Mouse (Mus musculus) kidney, adult 2 months (tissue): Measurements from ENCODE around the gene Slc47a2.

ENCODE experiments used
- CTCF ChIP-seq: fragments of 200-500 bp; conservative IDR thresholded peaks from 2 replicates; pipeline ENCODE4 v1.5.1; 2011; ENCODE audit warnings: low read depth, mild to moderate bottlenecking, control low read depth, low read length, moderate library complexity, mixed read lengths; ENCODE audit not compliant: insufficient read depth, insufficient read length
- POLR2A ChIP-seq: fragments of 200-500 bp; IDR thresholded peaks from one replicate; pipeline ENCODE4 v1.6.1; 2011; ENCODE audit warnings: low read depth, low read length, control low read depth

GRCm38 (mm10) chr11:61342505-61343420 is at the start of gene Slc47a2:
- TF ChIP-seq CTCF (peak; percentile 34; the same call in 1 of the 2 replicates), POLR2A (no peak)
